Mouse (Mus musculus) lung, postnatal 25 days (tissue): ENCODE data around the gene Smpdl3a.

ENCODE experiments used
- DNase-seq: peaks from one replicate; pipeline ENCODE4 v3.0.0; 2022; ENCODE audit warnings: low spot score

The Smpdl3a gene

GRCm38 (mm10) chr10:57794018-57794417, at the start of gene Smpdl3a:
Gene Smpdl3a, plus strand, starts transcription at chr10:57794335.
- no peak for DNase-seq

- peak; percentile 32 for DNase-seq
These were observed 48.7 kb upstream of the Smpdl3a start for GRCm38 (mm10) chr10:57745452-57745851.

- no peak for DNase-seq
These were observed 47.0 kb upstream of the Smpdl3a start for GRCm38 (mm10) chr10:57747127-57747526.

GRCm38 (mm10) chr10:57753343-57753742, 40.8 kb upstream of the Smpdl3a start:
- DNase-seq = no peak

- DNase-seq = no peak
These were observed 38.9 kb upstream of the Smpdl3a start for GRCm38 (mm10) chr10:57755201-57755736.

GRCm38 (mm10) chr10:57758999-57759398, 35.1 kb upstream of the Smpdl3a start:
- DNase-seq = no peak

- DNase-seq = no peak
These were observed 33.4 kb upstream of the Smpdl3a start for GRCm38 (mm10) chr10:57760694-57761093.

GRCm38 (mm10) chr10:57763044-57763443, 31.1 kb upstream of the Smpdl3a start:
- peak; percentile 68 for DNase-seq

GRCm38 (mm10) chr10:57783289-57784130, 10.6 kb upstream of the Smpdl3a start:
- DNase-seq = no peak

GRCm38 (mm10) chr10:57784131-57784875, 9.8 kb upstream of the Smpdl3a start:
- DNase-seq = peak; percentile 22

- no peak for DNase-seq
These were observed 9.3 kb upstream of the Smpdl3a start, which contains the start of gene Fabp7 for GRCm38 (mm10) chr10:57784876-57785150. Gene Fabp7, plus strand, starts transcription at chr10:57784881.

GRCm38 (mm10) chr10:57785552-57785951, 8.6 kb upstream of the Smpdl3a start:
- DNase-seq = no peak

- DNase-seq = peak; percentile 4
These were observed 1.2 kb upstream of the Smpdl3a start for GRCm38 (mm10) chr10:57792957-57793356.

- peak; percentile 56 for DNase-seq
These were observed 641 bp downstream of the Smpdl3a start for GRCm38 (mm10) chr10:57794491-57795461.

GRCm38 (mm10) chr10:57795542-57795941, 1.4 kb downstream of the Smpdl3a start:
- DNase-seq = peak; percentile 1

- peak; percentile 44 for DNase-seq
These were observed 1.9 kb downstream of the Smpdl3a start for GRCm38 (mm10) chr10:57796057-57796456.

GRCm38 (mm10) chr10:57799486-57799885, 5.4 kb downstream of the Smpdl3a start:
- peak; percentile 32 for DNase-seq

GRCm38 (mm10) chr10:57807754-57808153, 13.6 kb downstream of the Smpdl3a start:
- DNase-seq = no peak

GRCm38 (mm10) chr10:57812161-57812856, 18.2 kb downstream of the Smpdl3a start:
- no peak for DNase-seq

GRCm38 (mm10) chr10:57814295-57814694, 20.2 kb downstream of the Smpdl3a start:
- DNase-seq = no peak

GRCm38 (mm10) chr10:57815869-57816268, 21.7 kb downstream of the Smpdl3a start:
- DNase-seq = no peak
